Mouse (Mus musculus): Measurements from ENCODE around the gene Cacna2d3.

The Cacna2d3 gene

DNA sequence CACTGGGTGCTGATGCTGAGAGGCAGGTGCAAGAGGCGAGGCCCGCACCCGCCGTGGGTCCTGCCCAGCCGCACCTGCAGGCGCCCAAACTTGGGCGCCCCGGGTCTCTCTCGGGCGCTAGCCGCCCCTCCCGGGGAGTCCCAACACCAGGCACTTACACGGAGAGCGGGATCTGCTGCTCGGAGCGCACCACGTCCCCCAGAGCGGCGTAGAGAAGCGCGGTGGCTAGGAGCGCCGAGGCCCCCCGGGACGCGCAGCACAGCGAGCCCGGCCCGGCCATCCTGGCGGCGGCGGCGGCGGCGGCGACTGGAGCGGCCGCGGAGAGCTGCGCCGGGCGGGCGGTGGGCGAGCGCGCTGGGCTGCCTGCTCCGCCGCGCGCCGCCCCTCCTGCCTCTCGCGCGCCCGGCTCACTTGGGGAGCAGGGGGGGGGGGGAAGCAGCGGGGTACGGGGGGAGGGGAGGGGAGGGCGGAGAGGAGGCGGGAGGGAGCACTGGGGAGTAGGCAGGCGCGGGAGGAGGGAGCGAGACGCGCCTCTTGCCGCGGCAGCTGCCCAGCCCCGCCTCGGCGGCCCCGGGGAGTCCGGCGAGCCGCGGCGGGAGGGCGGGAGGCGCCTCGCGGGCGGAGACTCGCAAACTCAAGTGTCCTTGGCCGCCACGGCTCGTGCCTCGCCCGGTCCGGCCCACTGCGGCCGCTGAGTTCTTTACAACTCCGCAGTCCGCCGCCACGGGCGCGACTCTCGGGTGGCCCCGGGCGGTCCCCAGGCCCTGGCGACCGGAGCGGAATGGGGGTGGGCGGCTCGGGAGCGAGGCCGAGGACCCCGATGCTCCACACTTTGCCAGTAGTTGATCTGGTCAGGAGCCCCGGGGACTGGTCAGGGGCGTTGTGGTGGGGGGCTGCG is at the start of gene Cacna2d3:
TSS of gene Cacna2d3 (minus strand) at position 377 of the 898 bp plus-strand sequence.
- peak; percentile 87 for DNase-seq

DNA sequence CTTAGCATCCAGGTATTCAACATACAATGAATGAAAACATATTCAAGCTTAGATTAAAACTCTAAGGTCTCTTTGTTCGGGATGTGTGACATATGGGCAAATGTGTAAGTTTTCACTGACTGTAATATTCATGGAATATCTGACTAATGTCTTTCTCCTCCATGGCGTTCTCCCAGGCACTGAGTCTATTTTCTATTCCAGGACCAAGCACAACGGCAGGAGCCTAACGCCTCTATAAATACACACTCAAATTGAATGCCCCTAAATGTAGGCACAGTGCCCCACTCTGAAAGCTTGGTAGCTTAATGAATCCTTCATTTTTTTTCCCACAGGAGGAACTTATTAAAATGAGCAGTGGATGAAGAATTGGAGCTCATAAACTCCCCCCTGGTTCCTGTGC is 47.8 kb upstream of the Cacna2d3 start:
- no peak for DNase-seq

DNA sequence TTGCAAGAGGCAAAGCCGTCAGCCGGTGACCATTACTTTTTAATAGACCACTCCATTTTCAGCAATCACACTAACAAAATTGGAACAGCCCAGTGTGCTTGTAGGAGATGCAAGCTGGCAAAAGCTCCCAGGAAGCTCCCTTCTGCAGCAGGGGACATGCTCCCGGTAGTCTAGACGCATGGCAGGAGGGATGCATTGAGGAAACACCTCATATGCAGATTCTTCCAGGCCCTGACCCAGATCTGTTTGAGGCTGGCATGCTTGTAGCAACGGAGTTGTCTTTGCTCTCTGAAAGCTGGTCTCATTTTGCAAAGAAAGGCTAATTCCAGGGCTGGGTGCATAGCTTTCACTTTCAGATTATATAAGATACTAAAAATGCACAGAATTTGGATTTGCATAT is 31.2 kb upstream of the Cacna2d3 start:
- DNase-seq = no peak

DNA sequence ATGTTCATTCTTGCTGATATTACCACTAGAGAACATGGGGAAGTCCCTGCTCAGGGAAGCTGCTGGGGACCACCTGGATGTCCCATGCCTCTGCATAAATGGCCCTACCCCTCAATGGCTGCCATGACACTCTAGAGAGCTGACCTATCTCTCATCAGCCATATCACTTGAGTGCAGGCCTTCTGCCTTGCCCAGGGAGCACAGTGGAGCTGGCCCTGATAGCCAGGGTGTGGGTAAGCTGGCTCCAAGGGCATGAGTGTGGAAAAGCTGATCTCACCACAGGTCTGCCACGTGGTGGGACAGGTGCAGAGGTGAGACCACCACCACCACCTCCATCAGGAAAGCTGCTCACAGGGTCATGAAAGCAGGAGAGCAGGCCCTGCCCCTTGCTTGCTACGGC is 17.1 kb upstream of the Cacna2d3 start:
- DNase-seq = no peak

DNA sequence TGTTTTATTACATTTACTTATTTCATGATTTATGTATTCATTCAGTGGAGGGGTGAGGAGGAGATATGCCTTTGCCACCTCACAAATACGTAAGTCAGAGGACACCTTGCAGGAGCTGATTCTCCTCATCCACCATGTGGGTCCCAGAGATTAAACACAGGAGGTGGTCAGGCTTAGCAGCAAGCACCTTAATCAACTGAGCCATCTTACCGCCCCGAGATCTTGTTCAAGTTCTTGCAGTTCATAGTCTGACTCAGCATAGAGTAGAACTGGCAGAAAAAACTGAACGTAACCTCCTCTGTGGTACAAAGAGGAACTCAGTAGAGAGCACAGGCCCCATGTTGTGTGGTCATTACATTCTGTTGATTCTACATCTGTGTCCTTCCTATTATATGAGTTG is 8.6 kb upstream of the Cacna2d3 start:
- no peak for DNase-seq

DNA sequence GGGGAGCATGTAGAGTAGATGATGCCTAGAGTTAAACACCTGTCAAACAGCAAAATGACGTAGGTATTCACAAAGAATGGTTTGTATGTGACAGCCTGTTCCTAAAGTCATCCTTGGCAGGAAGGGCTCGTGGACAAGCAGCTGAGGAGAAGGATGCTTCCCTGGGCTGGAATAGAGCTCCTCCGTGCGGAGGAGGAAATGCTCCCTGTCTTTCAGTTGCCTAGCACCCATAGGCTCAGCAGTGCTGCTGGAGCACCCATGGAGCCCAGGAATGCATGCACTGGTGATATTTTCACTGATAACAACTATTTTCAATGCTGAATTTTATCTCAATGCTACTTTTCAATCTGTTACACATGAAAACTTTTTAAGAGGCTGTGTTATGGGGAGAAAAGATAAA is 7.3 kb upstream of the Cacna2d3 start:
- DNase-seq = no peak

DNA sequence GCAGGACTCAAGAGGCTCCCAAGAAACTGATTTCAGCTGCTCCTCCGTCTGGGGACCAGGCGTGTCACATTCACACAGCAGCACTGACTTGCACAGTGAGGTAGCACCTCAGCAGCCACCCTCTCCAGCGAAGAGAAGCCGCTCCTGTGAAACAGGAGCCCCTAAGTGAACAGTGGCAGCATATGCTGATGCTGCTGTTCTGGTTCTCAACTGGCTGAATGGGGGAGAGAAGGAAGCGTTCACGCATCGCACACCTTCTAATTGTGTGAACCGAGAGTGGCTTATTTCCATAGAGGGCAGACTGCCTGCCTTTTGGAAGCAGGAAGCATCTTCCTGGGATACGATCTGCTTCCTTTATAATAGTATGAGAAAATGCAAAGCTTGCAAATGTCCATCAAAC is 5.9 kb upstream of the Cacna2d3 start:
- DNase-seq = no peak

DNA sequence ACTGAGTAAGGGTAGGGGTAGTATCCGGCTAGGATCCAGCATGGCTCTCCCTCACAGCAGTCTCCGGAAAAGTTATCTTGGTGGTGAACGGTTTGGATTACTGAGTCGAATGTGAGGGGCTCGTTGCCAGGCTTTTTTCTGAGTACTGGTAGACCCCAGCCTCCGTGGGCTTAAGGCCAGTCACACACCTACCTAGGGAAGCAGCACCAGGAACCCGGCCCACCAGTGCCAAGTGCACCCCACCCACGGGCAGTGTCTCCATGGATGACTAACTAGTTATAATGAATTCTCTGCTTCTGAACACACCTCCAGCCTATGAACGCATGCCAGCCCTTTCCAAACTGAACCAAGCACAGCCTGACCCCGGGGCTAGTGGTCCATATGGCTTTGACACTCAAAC is 1.6 kb upstream of the Cacna2d3 start:
- DNase-seq = peak; percentile 4

DNA sequence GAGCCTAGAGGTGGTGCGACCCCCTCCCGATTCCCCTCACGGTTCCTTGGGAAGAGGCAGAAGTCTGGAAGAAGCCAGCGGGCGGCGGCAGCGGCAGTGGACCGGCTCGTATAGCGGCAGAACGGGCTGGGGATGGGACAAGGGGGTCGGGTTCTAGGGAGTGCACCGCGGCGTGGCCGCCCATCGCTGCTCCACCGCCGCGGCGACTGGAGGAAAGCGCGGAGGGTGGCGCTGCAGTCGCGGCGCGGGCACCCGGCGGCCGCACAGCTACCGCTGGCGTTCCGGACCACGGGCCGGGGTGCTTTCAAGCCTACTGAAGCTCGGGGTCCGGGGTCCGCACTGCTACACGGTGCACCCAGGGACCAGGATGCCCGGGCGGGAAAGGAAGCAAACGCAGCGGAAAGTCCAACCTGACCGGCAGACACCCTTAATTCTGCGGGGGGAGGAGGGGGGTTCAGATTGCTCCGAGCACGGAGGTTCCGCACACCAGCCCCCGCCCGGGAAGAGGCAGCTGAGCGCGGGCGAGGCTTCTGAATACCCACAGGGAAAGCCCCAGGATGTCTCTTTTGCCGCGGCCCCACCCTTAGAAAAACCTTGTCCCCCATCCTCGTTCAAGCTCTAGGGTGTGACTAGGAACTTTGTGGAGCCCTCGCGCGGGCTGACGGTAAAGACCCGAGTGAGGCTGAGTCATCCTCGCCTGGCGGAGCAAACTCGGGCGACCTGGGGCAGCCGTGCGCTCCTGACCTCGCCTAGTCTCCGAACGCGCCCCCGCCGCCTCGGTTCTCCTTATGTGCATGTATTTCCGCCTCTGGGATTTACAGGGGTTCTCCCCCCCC is 940 bp upstream of the Cacna2d3 start:
- peak; percentile 77 for DNase-seq

DNA sequence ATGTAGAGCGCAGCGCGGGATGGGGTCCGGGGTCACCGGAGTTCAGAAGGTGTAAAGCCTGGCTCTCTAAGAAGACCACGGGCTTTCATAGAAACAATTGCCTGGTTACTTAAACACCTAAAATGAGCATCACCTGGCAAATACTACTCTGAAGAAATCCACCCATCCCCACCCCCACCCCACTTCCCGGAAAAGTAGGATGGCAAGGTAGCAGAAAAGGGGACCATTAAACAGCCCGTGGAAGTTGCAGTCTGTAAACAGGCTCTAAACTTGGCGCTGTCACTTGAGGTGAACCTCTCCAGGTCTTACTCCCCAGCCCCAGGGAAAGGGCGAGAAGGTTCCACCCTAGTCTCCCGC is 555 bp downstream of the Cacna2d3 start:
- no peak for DNase-seq

DNA sequence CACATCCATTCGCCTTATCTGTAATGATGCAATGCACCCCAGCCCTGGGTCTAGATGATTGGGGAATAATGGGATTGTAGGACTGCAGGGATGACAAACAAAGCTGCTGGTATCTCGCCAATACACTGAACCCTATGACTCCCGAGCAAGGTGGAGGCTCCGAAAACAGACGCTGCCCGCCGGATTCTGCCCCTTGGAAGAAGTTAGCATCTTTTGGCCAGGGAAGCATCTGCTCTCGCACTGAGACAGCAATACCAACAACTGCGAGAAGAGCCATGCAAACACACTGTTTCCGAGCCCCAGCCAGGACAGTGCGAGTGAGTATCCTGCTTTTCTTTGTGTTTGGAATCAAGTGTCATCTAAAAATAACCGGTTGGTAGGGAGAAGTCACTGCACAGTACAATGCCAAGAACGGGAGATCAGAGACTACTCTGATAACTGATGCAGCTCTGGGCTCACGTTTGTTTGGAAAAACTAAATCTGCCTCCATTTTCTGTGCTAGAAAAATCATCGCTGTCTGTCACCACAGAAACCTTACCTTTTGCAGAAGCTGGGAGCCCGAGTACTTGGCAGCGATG is 1.2 kb downstream of the Cacna2d3 start:
- DNase-seq = peak; percentile 12

DNA sequence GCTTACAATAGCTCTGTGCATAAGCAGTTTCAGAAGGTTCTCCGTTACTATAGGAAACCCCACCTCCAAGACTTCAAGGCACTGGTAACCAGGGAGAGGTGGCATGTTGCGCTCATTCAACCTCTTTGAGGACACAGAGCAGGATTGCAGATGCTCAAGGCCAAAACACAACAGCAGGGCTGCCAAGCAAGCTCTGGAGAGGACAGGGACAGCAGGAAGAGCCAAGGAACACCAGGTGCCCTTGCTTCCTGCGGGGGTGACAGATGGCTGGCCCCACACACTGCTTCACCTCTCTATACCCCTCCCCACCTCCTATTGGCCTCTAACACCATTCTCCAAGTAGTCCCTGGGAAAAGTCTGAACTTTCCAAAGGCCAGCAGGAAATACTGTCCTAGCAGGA is 9.0 kb downstream of the Cacna2d3 start:
- no peak for DNase-seq

DNA sequence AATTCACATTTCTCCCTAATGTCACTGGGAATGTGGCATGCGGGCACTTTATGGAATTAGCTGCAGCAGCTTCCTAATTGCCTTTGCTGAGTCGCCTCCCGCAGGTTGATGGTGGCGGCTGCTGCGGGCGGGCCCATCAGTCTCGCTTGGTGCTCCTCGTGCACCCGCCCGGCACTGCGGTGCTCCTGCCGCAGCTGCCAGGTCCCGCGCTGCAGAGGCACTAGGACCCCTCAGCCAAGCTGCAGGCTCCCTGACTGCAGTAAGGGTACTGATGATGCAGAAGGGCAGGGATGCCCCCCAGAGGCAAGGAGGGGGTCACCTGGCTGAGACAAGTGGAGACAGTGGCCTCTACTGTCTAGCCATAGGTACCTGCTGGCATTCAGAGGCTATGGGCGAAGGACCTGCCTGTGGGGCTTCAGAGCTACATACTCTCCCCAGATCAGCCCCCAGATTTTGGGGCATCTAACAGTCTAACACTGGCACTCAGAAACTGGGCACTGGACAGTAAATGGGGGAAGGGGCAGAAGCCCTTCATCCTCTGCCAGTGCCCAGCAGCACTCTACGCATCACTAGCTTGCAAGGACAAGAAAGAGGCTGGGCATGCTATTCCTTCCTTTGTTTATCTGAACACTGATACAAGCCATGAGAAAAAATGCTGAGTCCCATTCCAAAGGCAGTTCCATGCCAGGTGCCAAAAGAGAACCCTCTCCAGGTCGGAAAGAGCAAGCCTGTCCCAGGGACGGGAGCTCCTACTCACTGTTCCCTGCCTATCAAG is 13.9 kb downstream of the Cacna2d3 start:
- DNase-seq = no peak

DNA sequence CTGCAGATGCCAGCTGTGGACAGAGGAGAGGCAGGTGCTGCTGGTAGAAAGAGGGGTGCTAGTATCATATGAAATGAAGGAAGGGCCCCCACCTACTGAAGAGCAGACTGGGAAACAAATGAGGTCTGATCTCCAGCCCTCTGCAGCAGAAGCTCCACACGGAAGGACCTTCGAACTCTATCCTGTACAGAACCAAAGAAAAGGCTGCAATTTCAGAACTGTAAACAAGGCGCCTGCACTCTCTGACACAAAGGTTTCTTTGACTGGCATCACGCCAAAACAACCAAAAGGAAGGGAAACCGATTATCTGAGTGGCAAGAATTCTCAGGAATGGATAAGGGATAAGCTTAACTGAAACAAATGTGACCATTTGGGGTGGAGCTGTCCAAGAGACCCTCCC is 18.9 kb downstream of the Cacna2d3 start:
- DNase-seq = no peak

DNA sequence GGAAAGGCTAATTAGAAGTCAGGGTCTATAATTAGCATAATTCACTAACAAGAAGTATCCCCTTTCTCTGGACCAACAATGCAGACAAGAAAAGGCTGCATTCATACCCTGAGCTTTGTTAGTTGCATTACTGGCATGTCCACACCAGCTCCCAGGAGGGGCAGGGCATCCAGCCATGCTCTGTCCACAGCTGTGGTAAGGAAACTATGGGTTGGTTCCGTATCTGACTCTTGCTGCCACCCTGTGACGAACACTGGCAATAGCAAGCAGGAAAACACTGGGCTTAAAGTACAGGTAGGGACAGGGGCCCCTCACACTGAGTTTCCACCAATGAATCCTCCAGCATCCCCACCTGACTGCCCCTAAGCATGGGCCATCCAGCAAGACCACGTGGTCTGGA is 25.5 kb downstream of the Cacna2d3 start:
- peak; percentile 60 for DNase-seq

DNA sequence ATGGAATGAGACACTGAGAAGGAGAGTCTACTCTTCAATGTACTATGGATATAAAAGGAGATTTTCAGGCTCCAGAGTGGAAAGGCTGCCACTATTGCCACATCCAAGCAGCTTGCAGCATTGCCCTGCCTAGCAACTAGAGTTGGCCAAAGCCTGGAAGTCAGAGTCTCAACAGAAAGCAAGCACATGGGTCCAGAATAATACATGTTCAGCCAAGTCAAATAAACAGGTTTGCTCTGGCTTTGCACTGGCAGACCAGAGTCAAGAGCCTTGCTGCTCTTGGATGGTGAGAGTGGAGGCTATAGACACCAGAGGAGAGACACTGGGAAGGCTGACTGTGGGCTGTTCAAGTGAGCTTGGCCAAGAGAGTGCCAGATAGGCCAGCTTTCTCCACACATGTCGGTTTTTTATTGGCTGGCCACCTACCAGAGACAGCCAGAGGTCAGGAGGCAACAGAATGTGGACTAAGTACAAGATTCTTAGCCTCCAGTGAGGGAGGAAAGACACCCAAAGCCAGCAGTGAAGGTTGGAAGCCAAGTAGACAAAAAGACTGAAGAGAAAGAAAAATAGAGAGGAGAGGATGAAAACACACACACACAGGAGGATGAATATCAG is 49.1 kb downstream of the Cacna2d3 start:
- no peak for DNase-seq

DNA sequence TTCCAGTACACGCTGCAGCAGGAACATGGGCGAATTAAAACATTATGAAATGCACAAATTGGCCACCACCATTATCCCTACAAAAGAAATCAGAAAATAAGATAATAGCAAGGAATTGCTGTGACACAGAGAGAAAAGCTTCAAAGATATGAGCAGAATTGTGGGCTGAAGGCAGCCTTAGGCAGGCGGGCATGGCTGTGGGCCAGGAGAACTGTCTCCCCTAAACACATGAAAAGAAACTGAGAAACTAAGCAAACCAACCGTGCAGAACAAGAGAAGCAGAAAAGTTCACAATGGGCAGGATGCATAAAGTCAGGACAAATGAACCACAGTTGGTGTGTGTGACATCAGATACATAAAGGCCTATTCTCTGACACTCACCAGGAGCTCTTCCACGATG is 51.8 kb downstream of the Cacna2d3 start:
- no peak for DNase-seq

DNA sequence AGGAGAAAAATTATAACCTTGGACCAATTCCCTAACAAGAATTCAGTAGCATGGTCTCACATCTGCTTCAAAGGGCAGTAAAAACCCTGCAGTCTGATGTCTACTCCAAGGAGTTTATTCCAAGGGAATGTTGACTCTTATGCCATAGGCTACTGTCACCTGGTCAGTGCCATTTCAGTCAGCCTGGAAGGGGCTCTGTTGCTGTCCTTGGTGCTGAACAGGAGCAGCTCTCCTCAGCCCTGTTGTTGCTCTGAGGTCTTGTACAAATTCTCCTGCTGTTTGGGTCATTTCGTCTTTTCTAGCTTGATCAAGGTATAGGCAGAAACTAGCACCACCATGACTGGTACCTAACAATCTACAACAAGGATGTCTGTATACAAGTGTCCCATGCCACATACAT is 64.7 kb downstream of the Cacna2d3 start:
- DNase-seq = peak; percentile 73

DNA sequence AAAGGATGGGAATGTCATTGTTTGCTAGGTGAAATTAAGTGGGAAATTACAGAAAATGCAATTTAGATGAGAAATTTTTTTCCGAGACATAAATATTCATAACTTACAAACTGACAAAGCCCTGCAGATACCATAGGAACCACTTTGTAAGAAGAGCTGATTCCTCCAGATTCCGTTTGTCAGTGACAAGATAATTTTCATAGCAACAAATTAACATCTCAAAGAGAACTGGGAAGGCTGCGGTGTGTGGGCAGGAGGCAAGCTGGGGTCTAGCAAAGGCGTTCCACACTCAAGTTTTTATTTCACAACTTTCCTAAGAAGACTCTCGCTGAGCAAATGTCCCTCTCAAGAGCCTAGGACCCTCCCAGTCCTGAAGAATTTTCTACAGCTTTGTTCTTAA is 71.1 kb downstream of the Cacna2d3 start:
- DNase-seq = no peak

DNA sequence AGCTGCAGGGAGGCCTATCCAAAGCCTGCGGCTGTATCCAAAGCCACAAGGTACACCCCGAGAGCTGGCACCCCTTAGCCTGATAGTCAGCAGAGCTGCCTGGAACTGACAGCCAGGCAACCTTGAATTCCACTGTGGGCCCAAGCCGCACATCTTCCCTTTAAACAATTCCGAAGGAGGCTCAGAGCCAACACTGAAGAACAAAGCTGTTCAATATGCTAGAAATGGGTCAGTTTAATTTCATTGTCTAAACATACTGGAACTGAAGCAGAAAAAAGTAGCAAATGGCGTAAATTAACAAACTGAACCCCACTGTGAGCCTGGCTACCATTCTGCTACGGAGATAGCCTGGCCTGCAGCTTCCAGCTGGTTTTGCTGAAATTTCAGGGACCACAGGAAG is 72.9 kb downstream of the Cacna2d3 start:
- DNase-seq = no peak

DNA sequence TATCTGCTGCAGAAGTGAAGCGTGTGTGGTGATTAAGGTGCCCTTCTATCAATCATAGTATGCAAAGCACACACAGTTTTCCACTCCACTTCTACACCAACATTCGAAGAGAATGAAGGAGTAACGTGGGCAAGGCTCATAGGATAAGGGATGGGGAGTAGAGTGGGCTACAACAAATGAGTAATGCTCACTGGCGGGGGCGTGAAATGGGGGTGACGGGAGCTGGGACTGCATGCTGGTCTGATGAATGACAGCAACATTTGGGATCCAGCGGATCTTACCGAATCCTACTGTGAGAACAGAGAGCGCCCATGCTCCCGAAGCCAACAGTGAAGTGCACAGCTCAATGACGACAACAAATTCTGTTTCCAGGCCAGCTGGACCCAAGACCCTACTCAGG is 76.2 kb downstream of the Cacna2d3 start:
- no peak for DNase-seq

DNA sequence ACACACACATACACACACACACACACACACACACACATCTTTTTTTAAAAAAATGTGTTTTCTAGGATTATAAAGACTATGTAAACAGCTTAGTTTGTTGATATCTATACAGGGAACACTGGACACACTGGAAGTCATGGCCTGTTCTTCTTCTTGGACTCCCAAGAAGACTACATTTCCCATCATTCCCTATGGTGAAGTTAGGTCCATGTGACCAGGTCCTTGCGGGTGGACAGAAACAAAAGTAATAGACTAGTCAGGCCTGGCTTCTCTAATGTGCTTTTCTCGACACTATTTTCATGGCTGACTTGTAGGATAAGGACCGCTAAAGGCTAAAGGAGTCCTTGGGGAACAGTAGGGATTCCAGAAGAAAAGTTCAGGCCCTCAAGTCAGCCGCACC is 78.4 kb downstream of the Cacna2d3 start:
- no peak for DNase-seq

DNA sequence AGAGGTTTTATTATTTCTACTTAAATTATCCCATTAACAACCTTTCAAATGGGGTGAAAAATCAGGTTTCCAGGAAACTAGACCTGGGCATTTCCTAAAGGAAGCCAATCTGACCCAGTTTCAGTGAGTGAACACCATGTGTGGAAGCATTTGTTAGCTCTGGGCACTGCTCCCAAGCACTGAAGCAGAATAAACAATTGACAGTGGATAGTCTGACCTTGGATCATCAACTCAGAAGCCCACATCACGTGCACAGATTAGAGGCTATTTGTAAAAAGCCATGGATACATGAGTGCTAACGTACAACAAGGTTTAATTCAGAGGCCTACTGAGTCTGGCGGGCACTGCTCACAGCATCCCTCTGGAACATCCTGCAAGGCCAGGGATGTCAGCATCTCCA is 82.4 kb downstream of the Cacna2d3 start:
- DNase-seq = no peak
